Mouse (Mus musculus) midbrain, postnatal 0 days (tissue): Measurements from ENCODE around the gene Exosc5. TPM values are rescaled to one million over a fixed set of nuclear protein-coding genes. Genes with fewer than 3 reads are reported as not detected.

Experiments used
- ATAC-seq: fragments of 200-750 bp; cut with Nextera tagmentation; 2 replicates; pipeline ENCODE4 v1.8.0; 2017; ENCODE audit warnings: moderate number of reproducible peaks, mild to moderate bottlenecking, moderate TSS enrichment, moderate library complexity; ENCODE audit not compliant: low FRiP score
- DNase-seq: peaks from one replicate; pipeline ENCODE4 v3.0.0-alpha.2; 2015; ENCODE audit warnings: low spot score
- H3K27ac ChIP-seq: fragments of 300-500 bp; sonication (generic); 2 replicates; pipeline ENCODE4 v1.5.1; 2014; ENCODE audit warnings: low read depth, mild to moderate bottlenecking, low read length, mixed read lengths
- H3K27me3 ChIP-seq: fragments of 300-500 bp; sonication (generic); 2 replicates; pipeline ENCODE4 v1.6.1; 2014; ENCODE audit warnings: low read length, control low read depth, mixed read lengths; ENCODE audit not compliant: insufficient read depth
- H3K36me3 ChIP-seq: fragments of 300-500 bp; sonication (generic); 2 replicates; pipeline ENCODE4 v1.6.1; 2014; ENCODE audit warnings: low read length, control low read depth, mixed read lengths; ENCODE audit not compliant: insufficient read depth
- H3K4me1 ChIP-seq: fragments of 300-500 bp; sonication (generic); 2 replicates; pipeline ENCODE4 v1.6.1; 2014; ENCODE audit warnings: mild to moderate bottlenecking, control low read depth, antibody characterized with exemption, low read length, mixed read lengths; ENCODE audit not compliant: insufficient read depth
- H3K4me2 ChIP-seq: fragments of 300-500 bp; sonication (generic); 2 replicates; pipeline ENCODE4 v1.6.1; 2014; ENCODE audit warnings: low read depth, mild to moderate bottlenecking, low read length, mixed read lengths; ENCODE audit not compliant: poor library complexity, severe bottlenecking
- H3K4me3 ChIP-seq: fragments of 300-500 bp; sonication (generic); 2 replicates; pipeline ENCODE4 v1.5.1; 2014; ENCODE audit warnings: low read depth, mild to moderate bottlenecking, low read length, moderate library complexity
- H3K9ac ChIP-seq: fragments of 300-500 bp; sonication (generic); replicated peaks from 2 replicates; pipeline ENCODE4 v1.6.1; 2014; ENCODE audit warnings: mild to moderate bottlenecking, low read length, moderate library complexity, mixed read lengths; ENCODE audit not compliant: poor library complexity, severe bottlenecking
- H3K9me3 ChIP-seq: fragments of 300-500 bp; sonication (generic); 2 replicates; pipeline ENCODE4 v1.6.1; 2016; ENCODE audit warnings: low read length, control low read depth
- CTCF ChIP-seq: IDR thresholded peaks from 2 replicates; pipeline ENCODE4 v1.5.1; 2016; ENCODE audit warnings: antibody characterized with exemption, mild to moderate bottlenecking
- WGBS: fragments of 180-500 bp; shearing (Covaris S2); extraction: QIAGEN DNeasy Blood & Tissue Kit; methylation state at CpG from one replicate; pipeline ENCODE4 v1.1.7; 2014; 5-methylcytosine and 5-hydroxymethylcytosine counted together
- polyA plus RNA-seq: library from polyadenylated mRNA; unstranded; fragments of >200 nt; fragmentation: Nextera tagmentation; extraction: Ambion mirVana; gene quantifications from 2 replicates; pipeline ENCODE4 v1.2.1, GENCODE M21; 2015
- total RNA-seq: library from RNA; depleted of rRNA; stranded (reverse); fragments of >200 nt; gene quantifications from 2 replicates; pipeline ENCODE4 v1.2.3, GENCODE M21; 2014

The Exosc5 gene
- total and polyA plus RNA-seq, 2 experiments from 2014 or later: 27.3 to 29.4 TPM

DNA sequence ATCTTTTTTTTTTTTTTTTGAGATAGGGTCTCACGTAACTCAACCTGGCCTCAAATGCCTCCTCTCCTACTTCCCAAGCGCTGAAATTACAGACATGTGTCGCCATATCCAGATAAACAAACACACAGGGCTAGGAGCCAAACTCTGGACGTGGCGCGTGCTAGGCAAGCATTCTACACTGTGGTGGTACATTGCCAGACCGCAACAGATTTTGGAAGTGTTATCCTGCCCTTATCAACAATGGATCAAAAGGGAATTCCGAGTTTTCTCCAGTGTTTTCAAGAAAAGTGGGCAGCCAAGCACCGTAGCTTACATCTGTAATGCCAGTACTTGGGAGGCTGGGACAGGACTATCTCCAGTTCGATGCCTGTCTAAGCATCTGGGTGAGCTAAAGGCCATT is 1.2 kb upstream of the Exosc5 start:
- Histone ChIP-seq H3K4me2 (peak overlapping the region; percentile 82), H3K9me3 (no peaks in the 10 kb centered on the region), H3K4me1 (peaks cover 9% of the 10 kb centered on the region; the same call in 1 of the 2 replicates), H3K36me3 (no peaks in the 10 kb centered on the region), H3K4me3 (peak overlapping the region; percentile 70), H3K27me3 (no peaks in the 10 kb centered on the region), H3K9ac (peak overlapping the region; percentile 73), H3K27ac (no peak overlapping the region)
- DNase-seq (no peak), ATAC-seq (no peak)
- 37% methylated on average over 10 of the region's 10 CpGs for WGBS
- no peak for TF ChIP-seq CTCF

DNA sequence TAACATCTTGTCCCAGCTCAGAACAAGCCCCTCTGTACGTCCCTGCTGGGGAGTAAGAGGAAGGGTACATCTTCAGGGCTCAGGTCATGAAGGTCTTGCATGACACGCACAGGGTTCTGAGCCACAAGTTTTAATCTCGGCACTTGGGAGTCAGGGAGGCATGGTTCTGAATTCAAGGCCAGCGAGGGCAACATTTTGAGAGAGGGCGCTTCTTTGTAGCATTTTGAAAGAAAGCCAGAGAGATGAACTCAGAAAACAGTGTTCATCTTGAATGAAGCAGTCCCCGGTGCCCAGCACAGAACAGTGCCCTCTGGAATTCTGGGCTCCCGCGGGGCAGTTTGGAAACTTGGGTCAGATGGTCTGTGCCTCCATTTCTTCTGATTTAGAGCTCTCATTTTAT is 7.4 kb downstream of the Exosc5 start:
- WGBS: 94% methylated on average over 8 of the region's 8 CpGs
- Histone ChIP-seq H3K27ac (no peak overlapping the region), H3K9ac (no peak overlapping the region), H3K4me1 (no peaks in the 10 kb centered on the region), H3K4me2 (no peak overlapping the region), H3K27me3 (no peaks in the 10 kb centered on the region), H3K9me3 (no peaks in the 10 kb centered on the region), H3K4me3 (no peak overlapping the region), H3K36me3 (peaks cover 39% of the 10 kb centered on the region)
- ATAC-seq: no peak
- DNase-seq: no peak
- TF ChIP-seq CTCF: no peak

- H3K4me2 ChIP-seq: no peak overlapping the region
- WGBS: 88% methylated on average over 10 of the region's 10 CpGs
- H3K4me1 ChIP-seq: no peaks in the 10 kb centered on the region
- no peak overlapping the region for H3K27ac ChIP-seq
- DNase-seq: no peak
- H3K4me3 ChIP-seq: no peak overlapping the region
- no peak for ATAC-seq
- no peak for TF ChIP-seq CTCF
- no peaks in the 10 kb centered on the region for H3K9me3 ChIP-seq
- 0 out of 2 replicates have a peak, but pooled peaks cover 5% of the 10 kb centered on the region for H3K27me3 ChIP-seq
- no peak overlapping the region for H3K9ac ChIP-seq
- H3K36me3 ChIP-seq: peaks cover 37% of the 10 kb centered on the region
Observed at GRCm38 (mm10) chr7:25669158-25669557, 10.2 kb downstream of the Exosc5 start.

- ATAC-seq (no peak), DNase-seq (no peak)
- no peak for TF ChIP-seq CTCF
- Histone ChIP-seq H3K4me1 (no peaks in the 10 kb centered on the region), H3K9me3 (no peaks in the 10 kb centered on the region), H3K27ac (no peak overlapping the region), H3K9ac (no peak overlapping the region), H3K4me3 (no peak overlapping the region), H3K4me2 (no peak overlapping the region), H3K36me3 (peaks cover 34% of the 10 kb centered on the region), H3K27me3 (0 out of 2 replicates have a peak, but pooled peaks cover 5% of the 10 kb centered on the region)
- WGBS: 80% methylated on average over 9 of the region's 9 CpGs
Observed at GRCm38 (mm10) chr7:25669631-25670030, 10.7 kb downstream of the Exosc5 start.

DNA sequence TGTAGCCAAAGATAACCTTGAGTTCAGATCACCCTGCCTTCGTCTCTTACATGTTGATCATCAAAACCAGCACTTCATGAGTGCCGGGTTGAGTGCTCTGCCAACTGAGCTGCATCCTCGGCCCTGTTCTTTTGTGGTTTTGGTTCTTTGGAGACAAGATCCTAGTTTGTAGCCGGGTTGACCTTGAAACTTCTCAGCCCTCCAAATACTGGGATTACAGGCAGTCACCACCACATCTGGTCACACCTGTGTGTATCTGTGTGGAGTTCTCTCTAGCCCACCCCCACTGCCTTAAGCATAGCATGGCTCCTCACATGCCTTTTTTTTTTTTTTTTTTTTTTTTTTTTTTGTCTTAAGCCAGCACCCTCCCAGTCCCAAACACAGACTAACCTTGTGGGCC is 11.1 kb downstream of the Exosc5 start:
- no peak overlapping the region for H3K27ac ChIP-seq
- H3K4me3 ChIP-seq: no peak overlapping the region
- DNase-seq (no peak), ATAC-seq (no peak)
- no peaks in the 10 kb centered on the region for H3K9me3 ChIP-seq
- H3K4me1 ChIP-seq: no peaks in the 10 kb centered on the region
- no peak for TF ChIP-seq CTCF
- WGBS: 94% methylated on average over 4 of the region's 4 CpGs
- no peak overlapping the region for H3K9ac ChIP-seq
- 0 out of 2 replicates have a peak, but pooled peaks cover 5% of the 10 kb centered on the region for H3K27me3 ChIP-seq
- H3K4me2 ChIP-seq: no peak overlapping the region
- peaks cover 31% of the 10 kb centered on the region for H3K36me3 ChIP-seq

DNA sequence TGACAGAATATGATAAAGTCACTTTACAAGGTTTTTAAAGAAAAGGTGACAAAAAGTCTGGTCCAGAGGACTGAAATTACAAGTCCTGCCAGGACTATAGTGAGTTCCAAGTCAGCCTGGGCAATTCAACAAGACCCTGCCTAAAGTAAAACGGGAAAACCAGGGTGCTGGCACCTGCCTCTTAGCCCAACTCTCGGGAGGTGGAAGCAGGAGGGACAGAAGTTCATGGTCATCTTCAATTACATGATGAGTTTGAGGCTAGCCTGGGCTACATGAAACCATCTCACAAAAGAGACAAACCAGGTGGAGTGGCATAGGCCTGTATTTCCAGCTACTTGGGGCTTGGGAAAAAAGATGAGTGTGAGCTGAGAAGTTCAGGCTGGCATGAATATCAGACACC is 12.7 kb downstream of the Exosc5 start:
- no peak for TF ChIP-seq CTCF
- Histone ChIP-seq H3K36me3 (peaks cover 24% of the 10 kb centered on the region), H3K4me3 (no peak overlapping the region), H3K27me3 (0 out of 2 replicates have a peak, but pooled peaks cover 5% of the 10 kb centered on the region), H3K9me3 (no peaks in the 10 kb centered on the region), H3K4me2 (no peak overlapping the region), H3K27ac (no peak overlapping the region), H3K9ac (no peak overlapping the region), H3K4me1 (no peaks in the 10 kb centered on the region)
- 76% methylated on average over 2 of the region's 2 CpGs for WGBS
- ATAC-seq: no peak
- DNase-seq: no peak
